Mouse (Mus musculus) thymus, adult 2 months (tissue): ENCODE data around the gene Plekha5.

Experiments used
- CTCF ChIP-seq: fragments of 200-500 bp; IDR thresholded peaks from 2 replicates; pipeline ENCODE4 v1.5.1; 2012; ENCODE audit warnings: mild to moderate bottlenecking, control low read depth, low read length, moderate library complexity, borderline replicate concordance; ENCODE audit not compliant: control insufficient read depth, poor library complexity, insufficient read depth; ENCODE audit errors: extremely low read depth
- POLR2A ChIP-seq: fragments of 200-500 bp; IDR thresholded peaks from 2 replicates; pipeline ENCODE4 v1.6.1; 2012; ENCODE audit warnings: mild to moderate bottlenecking, low read length, control low read depth, moderate library complexity; ENCODE audit not compliant: control insufficient read depth, poor library complexity, insufficient read depth; ENCODE audit errors: extremely low read depth

GRCm38 (mm10) chr6:140630306-140630705 lies 206.5 kb downstream of the Plekha5 start:
- TF ChIP-seq POLR2A: no peak
- no peak for TF ChIP-seq CTCF
